Mouse (Mus musculus) hindbrain, embryonic 12.5 days (tissue): Measurements from ENCODE around the gene Nudt21. TPM values are rescaled to one million over a fixed set of nuclear protein-coding genes. Genes with fewer than 3 reads are reported as not detected.

ENCODE experiments used
- ATAC-seq: fragments of 200-750 bp; cut with Nextera tagmentation; 2 replicates; pipeline ENCODE4 v1.8.0; 2017; ENCODE audit warnings: moderate TSS enrichment; ENCODE audit not compliant: low FRiP score
- H3K27ac ChIP-seq: fragments of 300-500 bp; sonication (generic); 2 replicates; pipeline ENCODE4 v1.5.1; 2016; ENCODE audit warnings: mild to moderate bottlenecking
- H3K27me3 ChIP-seq: fragments of 300-500 bp; sonication (generic); 2 replicates; pipeline ENCODE4 v1.6.1; 2016; ENCODE audit warnings: mild to moderate bottlenecking
- H3K36me3 ChIP-seq: fragments of 300-500 bp; sonication (generic); 2 replicates; pipeline ENCODE4 v1.6.1; 2016; ENCODE audit warnings: mild to moderate bottlenecking
- H3K4me1 ChIP-seq: fragments of 300-500 bp; sonication (generic); 2 replicates; pipeline ENCODE4 v1.6.1; 2016
- H3K4me2 ChIP-seq: fragments of 300-500 bp; sonication (generic); replicated peaks from 2 replicates; pipeline ENCODE4 v1.6.1; 2016; ENCODE audit warnings: mild to moderate bottlenecking
- H3K4me3 ChIP-seq: fragments of 300-500 bp; sonication (generic); 2 replicates; pipeline ENCODE4 v1.5.1; 2016; ENCODE audit warnings: mild to moderate bottlenecking
- H3K9ac ChIP-seq: fragments of 300-500 bp; sonication (generic); 2 replicates; pipeline ENCODE4 v1.6.1; 2016; ENCODE audit warnings: mild to moderate bottlenecking, moderate library complexity
- H3K9me3 ChIP-seq: fragments of 300-500 bp; sonication (generic); replicated peaks from 2 replicates; pipeline ENCODE4 v1.6.1; 2016; ENCODE audit warnings: mild to moderate bottlenecking
- WGBS: fragments of 180-500 bp; shearing (Covaris S2); methylation state at CpG from one replicate; pipeline ENCODE4 v1.1.7; 2016; 5-methylcytosine and 5-hydroxymethylcytosine counted together
- polyA plus RNA-seq: library from polyadenylated mRNA; unstranded; fragments of >200 nt; fragmentation: Nextera tagmentation; extraction: Ambion mirVana; gene quantifications from 2 replicates; pipeline ENCODE4 v1.2.1, GENCODE M21; 2016

Gene Nudt21
- polyA plus RNA-seq, 1 experiment from 2014 or later = 127 TPM

DNA sequence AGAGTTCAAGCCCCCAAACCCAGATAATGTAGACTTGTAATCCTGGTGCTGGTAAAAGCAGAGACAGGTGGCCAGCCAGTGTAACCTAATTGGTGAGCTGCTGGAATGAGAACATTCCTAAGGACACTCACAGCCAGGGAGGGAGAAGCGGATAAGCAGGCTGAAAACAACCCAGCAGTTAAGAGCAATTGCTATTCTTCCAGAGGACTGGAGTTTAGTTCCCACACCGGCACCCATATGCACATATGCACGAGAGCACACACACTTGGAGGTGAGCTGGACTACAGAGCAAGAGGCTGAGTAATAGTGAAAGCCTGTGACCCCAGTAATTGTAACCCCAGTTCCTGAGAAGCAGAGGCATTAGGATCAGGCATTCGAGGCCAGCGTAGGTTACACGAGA is 12.9 kb downstream of the Nudt21 start:
- no peaks in the 10 kb centered on the region for H3K9me3 ChIP-seq
- H3K27ac ChIP-seq = no peak overlapping the region
- H3K27me3 ChIP-seq = no peaks in the 10 kb centered on the region
- no peak overlapping the region for H3K4me2 ChIP-seq
- WGBS = 95% methylated on average over 6 of the region's 6 CpGs
- H3K4me1 ChIP-seq = no peaks in the 10 kb centered on the region
- ATAC-seq = no peak
- H3K36me3 ChIP-seq = peaks cover 81% of the 10 kb centered on the region
- no peak overlapping the region for H3K4me3 ChIP-seq
- H3K9ac ChIP-seq = no peak overlapping the region

DNA sequence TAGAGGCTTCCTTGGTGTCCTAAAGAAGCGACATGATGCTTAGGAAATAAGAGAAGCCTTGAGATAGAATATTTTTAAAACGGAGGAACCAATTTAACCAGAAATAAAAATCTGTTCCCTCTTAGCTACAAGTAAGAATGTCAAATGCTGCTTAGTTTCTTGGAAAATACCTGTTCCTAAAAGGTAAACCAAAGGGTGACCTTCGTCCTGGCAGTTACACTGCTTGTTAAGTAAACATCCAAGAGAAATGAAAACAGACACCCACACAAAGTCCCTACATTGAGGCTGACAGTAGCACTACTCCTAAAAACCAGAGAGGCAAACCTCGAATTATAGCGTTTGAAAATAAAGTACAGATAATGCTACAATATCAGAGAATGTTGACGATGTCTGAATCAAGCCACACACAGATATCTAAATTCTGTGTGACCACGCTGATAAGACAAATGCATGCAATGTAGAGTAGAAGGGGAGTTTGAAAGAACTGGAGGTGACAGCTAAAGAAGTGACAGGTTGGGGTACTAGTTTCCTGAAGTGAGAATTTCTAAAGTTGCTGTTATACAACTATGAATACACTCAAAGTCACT is 23.7 kb downstream of the Nudt21 start:
- Histone ChIP-seq H3K27ac (peak overlapping the region; percentile 95), H3K27me3 (no peaks in the 10 kb centered on the region), H3K4me3 (peak overlapping the region; percentile 94), H3K9ac (peak overlapping the region; percentile 98), H3K36me3 (no peaks in the 10 kb centered on the region), H3K9me3 (no peaks in the 10 kb centered on the region), H3K4me1 (peaks cover 24% of the 10 kb centered on the region), H3K4me2 (peak overlapping the region; percentile 87)
- 41% methylated on average over 7 of the region's 7 CpGs for WGBS
- no peak for ATAC-seq

DNA sequence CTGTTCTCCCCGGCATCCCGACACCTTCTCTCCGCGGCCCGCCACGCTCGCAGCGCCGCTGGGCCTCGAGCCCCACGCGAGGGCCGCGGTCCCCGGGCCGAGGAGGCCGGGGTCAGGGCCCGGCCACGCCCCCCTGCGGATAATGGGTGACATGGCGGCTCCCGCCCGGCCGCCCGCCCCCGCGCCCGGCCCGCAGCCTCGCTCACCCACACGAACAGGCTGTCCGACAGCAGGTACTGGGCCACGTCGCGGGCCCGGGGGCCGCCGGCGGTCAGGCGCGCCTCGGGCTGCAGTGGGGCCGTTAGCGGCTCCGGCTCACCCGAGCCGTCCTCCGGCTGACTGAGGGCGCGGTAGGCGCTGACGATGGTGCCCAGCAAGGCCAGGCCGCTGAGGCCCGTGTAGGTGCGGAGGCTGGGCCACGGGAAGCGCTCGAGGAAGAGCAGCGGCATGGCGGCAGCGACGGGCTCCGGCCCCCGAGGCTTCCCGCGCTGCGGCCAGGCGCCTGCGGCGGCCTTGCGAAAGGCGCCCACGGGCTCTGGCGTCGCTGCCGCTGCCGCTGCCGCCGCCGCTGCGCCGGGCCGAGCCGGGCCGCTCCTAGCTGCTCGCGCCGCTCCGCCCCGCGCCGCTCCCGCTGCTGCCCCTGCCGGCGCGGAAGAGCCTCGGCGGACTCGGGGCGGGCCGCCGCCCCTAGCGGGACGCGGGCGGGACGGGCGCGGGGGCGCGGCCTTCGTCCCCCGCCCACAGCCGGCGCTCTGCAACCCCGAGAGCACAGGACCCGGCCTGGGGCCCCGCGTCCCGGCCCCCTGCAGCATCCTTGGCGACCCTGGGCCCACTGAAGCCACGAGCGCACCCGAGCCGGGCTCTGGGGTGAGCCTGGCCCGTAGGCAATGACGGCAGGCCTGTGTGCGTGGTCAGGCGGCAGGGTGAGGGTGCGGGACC is 24.5 kb downstream of the Nudt21 start, which contains the start of gene Amfr:
Gene Amfr, minus strand, starts transcription at position 830 of the 939 bp plus-strand sequence.
- peak; percentile 94 for ATAC-seq
- Histone ChIP-seq H3K27me3 (no peaks in the 10 kb centered on the region), H3K9ac (peak within 1 kb of the TSS; percentile 98), H3K9me3 (no peaks in the 10 kb centered on the region), H3K4me1 (peaks cover 24% of the 10 kb centered on the region), H3K4me3 (peak within 1 kb of the TSS; percentile 94), H3K4me2 (peak within 1 kb of the TSS; percentile 87), H3K36me3 (no peaks in the 10 kb centered on the region), H3K27ac (peak within 1 kb of the TSS; percentile 95)
- WGBS = under 1% methylated on average over 98 of the region's 130 CpGs

DNA sequence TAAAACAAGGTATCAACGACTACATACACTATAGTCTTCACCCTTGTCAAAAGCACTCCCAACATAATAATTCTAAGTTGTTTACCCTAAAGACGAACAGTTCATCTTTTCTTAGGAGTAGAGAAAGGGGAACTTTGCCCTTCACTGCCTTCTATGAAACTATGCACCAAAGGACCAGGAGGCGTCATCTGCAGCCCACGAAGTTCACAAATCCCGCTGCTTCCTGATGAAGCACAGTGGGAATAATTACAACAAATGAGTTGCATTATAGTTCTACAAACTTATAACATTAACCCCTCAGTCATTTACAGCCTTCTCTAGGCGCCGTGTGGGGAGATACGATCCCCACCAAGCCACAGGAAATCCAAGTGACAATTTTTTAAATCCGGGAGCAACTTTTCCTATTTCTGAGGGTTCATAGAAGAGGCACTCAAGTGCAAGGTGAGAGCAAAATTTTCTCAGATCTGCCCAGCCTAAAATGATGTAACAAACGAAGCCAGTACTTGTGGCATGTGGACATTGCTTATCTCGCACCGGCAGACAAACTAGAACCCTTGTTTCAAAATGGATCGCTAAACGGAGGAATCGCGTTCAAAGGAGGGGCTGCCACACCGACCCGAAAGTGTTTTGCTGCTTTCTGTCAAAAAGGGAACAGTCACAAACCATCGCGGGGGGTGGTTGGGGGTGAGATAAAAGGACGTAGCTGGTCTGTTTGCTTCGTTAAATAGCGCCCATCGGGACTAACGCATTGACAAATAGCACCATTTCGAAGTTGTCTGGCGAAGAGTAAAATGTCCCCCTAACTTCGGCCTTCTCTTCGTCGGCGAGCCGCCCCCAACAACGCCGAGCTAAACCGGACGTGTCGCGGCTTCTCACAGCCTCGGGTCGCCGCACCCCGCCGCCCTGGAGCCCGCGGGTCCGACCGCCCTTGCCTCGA is 25.5 kb downstream of the Nudt21 start:
- H3K9ac ChIP-seq = peak overlapping the region; percentile 98
- no peaks in the 10 kb centered on the region for H3K9me3 ChIP-seq
- no peaks in the 10 kb centered on the region for H3K27me3 ChIP-seq
- H3K36me3 ChIP-seq = no peaks in the 10 kb centered on the region
- peak overlapping the region; percentile 87 for H3K4me2 ChIP-seq
- H3K4me1 ChIP-seq = peaks cover 24% of the 10 kb centered on the region
- H3K4me3 ChIP-seq = peak overlapping the region; percentile 94
- H3K27ac ChIP-seq = peak overlapping the region; percentile 95
- WGBS = 5% methylated on average over 48 of the region's 48 CpGs
- no peak for ATAC-seq

DNA sequence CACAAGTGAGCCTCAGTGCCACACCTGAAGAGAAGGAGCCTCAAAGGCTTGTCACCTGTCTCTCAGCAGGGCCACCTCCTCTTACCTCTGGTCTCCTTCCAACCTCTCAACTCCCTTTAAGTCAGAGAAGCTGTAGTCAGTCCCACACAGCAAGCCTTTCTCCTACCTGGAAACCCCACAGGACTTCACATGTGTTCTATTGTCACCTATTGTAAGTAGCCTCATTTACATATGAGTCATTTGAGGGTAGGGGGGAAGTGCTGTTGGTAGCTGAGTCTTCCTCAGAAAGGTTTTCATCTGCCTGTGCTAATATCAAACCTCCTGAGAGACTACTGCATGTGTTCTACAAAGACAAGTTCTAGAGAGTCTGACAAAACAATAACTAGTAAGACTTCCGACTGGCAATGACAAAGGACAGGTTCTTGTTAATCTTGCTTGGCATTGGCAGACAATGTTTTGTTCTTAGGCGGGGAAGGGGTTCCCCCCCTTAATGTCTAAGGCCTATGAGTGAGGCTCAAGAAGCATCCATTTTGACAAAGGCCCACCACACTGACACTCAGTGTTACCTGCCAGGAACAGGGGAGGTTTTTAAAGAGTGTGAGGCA is 26.6 kb downstream of the Nudt21 start:
- 42% methylated on average over 2 of the region's 2 CpGs for WGBS
- H3K27me3 ChIP-seq = no peaks in the 10 kb centered on the region
- H3K36me3 ChIP-seq = 0 out of 2 replicates have a peak, but pooled peaks cover 2% of the 10 kb centered on the region
- H3K27ac ChIP-seq = no peak overlapping the region
- peak overlapping the region; percentile 87 for H3K4me2 ChIP-seq
- H3K9me3 ChIP-seq = no peaks in the 10 kb centered on the region
- H3K4me3 ChIP-seq = no peak overlapping the region
- ATAC-seq = no peak
- peaks cover 24% of the 10 kb centered on the region for H3K4me1 ChIP-seq
- H3K9ac ChIP-seq = no peak overlapping the region

- Histone ChIP-seq H3K9ac (no peak overlapping the region), H3K36me3 (peaks cover 5% of the 10 kb centered on the region; the same call in 1 of the 2 replicates), H3K9me3 (no peaks in the 10 kb centered on the region), H3K27ac (no peak overlapping the region), H3K4me2 (no peak overlapping the region), H3K4me3 (no peak overlapping the region), H3K4me1 (peaks cover 24% of the 10 kb centered on the region), H3K27me3 (no peaks in the 10 kb centered on the region)
- 66% methylated on average over 15 of the region's 15 CpGs for whole genome bisulfite sequencing
- ATAC-seq = no peak
These were observed 27.5 kb downstream of the Nudt21 start for GRCm38 (mm10) chr8:94009243-94009845.

- 91% methylated on average over 9 of the region's 9 CpGs for WGBS
- ATAC-seq = no peak
- H3K27ac ChIP-seq = no peak overlapping the region
- no peak overlapping the region for H3K4me2 ChIP-seq
- H3K4me1 ChIP-seq = peaks cover 5% of the 10 kb centered on the region; the same call in 1 of the 2 replicates
- peaks cover 36% of the 10 kb centered on the region for H3K36me3 ChIP-seq
- H3K9ac ChIP-seq = no peak overlapping the region
- H3K27me3 ChIP-seq = no peaks in the 10 kb centered on the region
- no peaks in the 10 kb centered on the region for H3K9me3 ChIP-seq
- no peak overlapping the region for H3K4me3 ChIP-seq
These were observed 32.7 kb downstream of the Nudt21 start for GRCm38 (mm10) chr8:94004139-94004538.

GRCm38 (mm10) chr8:93998961-93999360 is 37.9 kb downstream of the Nudt21 start:
- no peak overlapping the region for H3K9ac ChIP-seq
- H3K27me3 ChIP-seq = no peaks in the 10 kb centered on the region
- H3K4me1 ChIP-seq = no peaks in the 10 kb centered on the region
- no peak overlapping the region for H3K27ac ChIP-seq
- H3K4me2 ChIP-seq = no peak overlapping the region
- ATAC-seq = no peak
- H3K9me3 ChIP-seq = no peaks in the 10 kb centered on the region
- 81% methylated on average over 2 of the region's 2 CpGs for WGBS
- H3K4me3 ChIP-seq = no peak overlapping the region
- peaks cover 53% of the 10 kb centered on the region for H3K36me3 ChIP-seq

- ATAC-seq = no peak
- Histone ChIP-seq H3K27ac (no peak overlapping the region), H3K27me3 (no peaks in the 10 kb centered on the region), H3K4me2 (no peak overlapping the region), H3K36me3 (peaks cover 52% of the 10 kb centered on the region), H3K4me1 (no peaks in the 10 kb centered on the region), H3K9me3 (0 out of 2 replicates have a peak, but pooled peaks cover 4% of the 10 kb centered on the region), H3K4me3 (no peak overlapping the region), H3K9ac (no peak overlapping the region)
- 94% methylated on average over 4 of the region's 4 CpGs for WGBS
These were observed 47.1 kb downstream of the Nudt21 start for GRCm38 (mm10) chr8:93989739-93990138.

DNA sequence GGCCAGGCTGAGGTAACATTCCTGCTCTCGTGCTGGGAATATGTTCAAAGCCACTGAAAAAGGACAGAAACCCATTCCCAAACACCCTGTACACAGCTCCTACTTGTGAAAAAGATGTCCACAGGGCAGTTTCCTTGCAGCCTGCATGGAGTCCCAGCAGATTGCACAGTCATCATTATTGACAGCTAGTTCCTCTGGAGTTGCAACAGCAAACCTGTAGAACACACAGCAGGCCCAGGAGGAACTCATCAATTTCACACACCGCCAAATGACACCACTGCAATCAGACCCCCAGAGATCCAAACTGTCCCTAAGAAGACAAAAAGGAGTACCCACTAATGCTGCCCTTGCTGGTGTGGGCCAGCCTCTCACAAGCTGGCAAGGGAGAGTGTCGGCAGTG is 52.1 kb downstream of the Nudt21 start:
- WGBS = 92% methylated on average over 3 of the region's 3 CpGs
- ATAC-seq = no peak
- Histone ChIP-seq H3K36me3 (peaks cover 75% of the 10 kb centered on the region), H3K27ac (no peak overlapping the region), H3K9ac (no peak overlapping the region), H3K9me3 (no peaks in the 10 kb centered on the region), H3K4me3 (no peak overlapping the region), H3K4me1 (no peaks in the 10 kb centered on the region), H3K27me3 (no peaks in the 10 kb centered on the region), H3K4me2 (no peak overlapping the region)

GRCm38 (mm10) chr8:93983827-93984226 is 53.0 kb downstream of the Nudt21 start:
- H3K9me3 ChIP-seq = no peaks in the 10 kb centered on the region
- no peak overlapping the region for H3K4me3 ChIP-seq
- H3K36me3 ChIP-seq = peaks cover 79% of the 10 kb centered on the region
- H3K4me1 ChIP-seq = no peaks in the 10 kb centered on the region
- H3K4me2 ChIP-seq = no peak overlapping the region
- H3K9ac ChIP-seq = no peak overlapping the region
- ATAC-seq = no peak
- no peak overlapping the region for H3K27ac ChIP-seq
- WGBS = 78% methylated on average over 3 of the region's 3 CpGs
- H3K27me3 ChIP-seq = no peaks in the 10 kb centered on the region
